Mouse (Mus musculus) stomach, postnatal 0 days (tissue): Measurements from ENCODE around the gene Lypla2.

ENCODE experiments used
- CTCF ChIP-seq: IDR thresholded peaks from 2 replicates; pipeline ENCODE4 v1.5.1; 2016; ENCODE audit warnings: antibody characterized with exemption, low read depth, mild to moderate bottlenecking, moderate library complexity
- EP300 ChIP-seq: optimal IDR thresholded peaks from 2 replicates; pipeline ENCODE3; 2016; ENCODE audit warnings: antibody characterized with exemption

DNA sequence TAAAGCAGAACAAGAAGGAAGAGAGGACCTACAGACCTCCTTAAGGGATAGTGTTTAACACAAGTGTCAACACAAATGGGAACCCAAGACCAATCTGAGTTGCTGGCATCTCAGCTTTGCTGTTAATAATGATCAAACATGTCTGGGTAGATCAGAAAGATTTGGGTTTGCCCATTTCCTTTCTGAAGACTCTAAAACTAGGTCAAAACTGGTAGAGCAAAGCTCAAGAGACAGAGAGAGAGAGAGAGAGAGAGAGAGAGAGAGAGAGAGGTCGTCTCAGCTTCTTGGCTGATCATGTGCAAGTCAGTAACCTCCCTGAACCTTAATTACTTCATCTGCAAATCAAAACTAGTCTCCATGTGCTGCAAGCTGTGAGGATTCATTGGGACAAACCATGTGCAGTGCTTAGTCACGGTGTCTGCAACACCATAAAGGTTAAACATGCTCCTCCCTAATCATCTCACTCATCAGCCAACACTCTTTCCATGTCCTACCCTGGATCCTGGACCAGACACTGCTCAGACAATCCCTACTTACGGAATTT, 43.7 kb upstream of the Lypla2 start:
- TF ChIP-seq CTCF (no peak), EP300 (no peak)
